Mouse (Mus musculus) hindbrain, postnatal 0 days (tissue): ENCODE results near the gene Coq8b. TPM values are rescaled to one million over a fixed set of nuclear protein-coding genes. Genes with fewer than 3 reads are reported as not detected.
A peak's percentile ranks its signal among the peaks of the same experiment; 100 is the strongest.

ENCODE experiments used
- ATAC-seq: fragments of 200-750 bp; cut with Nextera tagmentation; 2 replicates; pipeline ENCODE4 v1.8.0; 2017; ENCODE audit warnings: mild to moderate bottlenecking, moderate TSS enrichment, moderate library complexity
- DNase-seq: peaks from one replicate; pipeline ENCODE4 v3.0.0-alpha.2; 2015; ENCODE audit warnings: low spot score
- H3K27ac ChIP-seq: fragments of 300-500 bp; sonication (generic); 2 replicates; pipeline ENCODE4 v1.5.1; 2014; ENCODE audit warnings: mild to moderate bottlenecking
- H3K27me3 ChIP-seq: fragments of 300-500 bp; sonication (generic); 2 replicates; pipeline ENCODE4 v1.6.1; 2014; ENCODE audit warnings: low read length, mixed read lengths; ENCODE audit not compliant: insufficient read depth
- H3K36me3 ChIP-seq: fragments of 300-500 bp; sonication (generic); 2 replicates; pipeline ENCODE4 v1.6.1; 2014; ENCODE audit warnings: low read length, mixed read lengths; ENCODE audit not compliant: insufficient read depth
- H3K4me1 ChIP-seq: fragments of 300-500 bp; sonication (generic); 2 replicates; pipeline ENCODE4 v1.6.1; 2014; ENCODE audit warnings: antibody characterized with exemption, low read length, mixed read lengths; ENCODE audit not compliant: insufficient read depth
- H3K4me2 ChIP-seq: fragments of 300-500 bp; sonication (generic); 2 replicates; pipeline ENCODE4 v1.6.1; 2014; ENCODE audit warnings: low read depth, mild to moderate bottlenecking, low read length, moderate library complexity, mixed read lengths
- H3K4me3 ChIP-seq: fragments of 300-500 bp; sonication (generic); 2 replicates; pipeline ENCODE4 v1.5.1; 2014; ENCODE audit warnings: low read length
- H3K9ac ChIP-seq: fragments of 300-500 bp; sonication (generic); replicated peaks from 2 replicates; pipeline ENCODE4 v1.6.1; 2014; ENCODE audit warnings: mild to moderate bottlenecking, low read length, moderate library complexity, mixed read lengths
- H3K9me3 ChIP-seq: fragments of 300-500 bp; sonication (generic); 2 replicates; pipeline ENCODE4 v1.6.1; 2016; ENCODE audit warnings: low read length, mixed read lengths
- CTCF ChIP-seq: IDR thresholded peaks from 2 replicates; pipeline ENCODE4 v1.5.1; 2016; ENCODE audit warnings: antibody characterized with exemption, control low read depth, low read depth
- WGBS: fragments of 180-500 bp; shearing (Covaris S2); extraction: QIAGEN DNeasy Blood & Tissue Kit; methylation state at CpG from one replicate; pipeline ENCODE4 v1.1.7; 2014; 5-methylcytosine and 5-hydroxymethylcytosine counted together
- polyA plus RNA-seq: library from polyadenylated mRNA; unstranded; fragments of >200 nt; fragmentation: Nextera tagmentation; extraction: Ambion mirVana; gene quantifications from 2 replicates; pipeline ENCODE4 v1.2.1, GENCODE M21; 2015
- total RNA-seq: library from RNA; depleted of rRNA; stranded (reverse); fragments of >200 nt; gene quantifications from 2 replicates; pipeline ENCODE4 v1.2.3, GENCODE M21; 2014

The Coq8b gene
- total and polyA plus RNA-seq, 2 experiments from 2014 or later, result 16.7 to 26.5 TPM

DNA sequence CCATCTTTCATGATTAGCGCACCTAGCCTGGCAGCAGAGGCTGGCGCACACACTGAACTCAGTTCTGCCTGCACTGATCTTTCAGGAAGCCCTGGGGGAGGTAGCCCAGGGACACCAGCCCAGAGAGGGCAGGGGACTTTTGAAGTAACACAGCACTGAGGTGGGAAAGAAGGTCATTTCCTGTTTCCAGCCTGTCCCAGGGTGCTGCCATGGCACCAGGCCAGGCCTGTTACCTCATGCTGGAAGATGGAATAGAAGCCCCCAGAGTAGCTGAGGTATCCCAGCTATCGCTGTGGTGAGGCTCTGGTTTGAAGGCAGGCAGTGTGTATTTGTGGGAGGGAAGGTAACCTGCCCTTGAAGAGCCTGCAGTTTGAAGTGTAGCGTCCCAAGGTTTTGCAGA lies 42.1 kb downstream of the Coq8b start:
- 90% methylated on average over 4 of the region's 4 CpGs for WGBS
- H3K27ac ChIP-seq, result no peak overlapping the region
- no peaks in the 10 kb centered on the region for H3K9me3 ChIP-seq
- H3K9ac ChIP-seq, result no peak overlapping the region
- ATAC-seq (no peak), DNase-seq (no peak)
- peaks cover 78% of the 10 kb centered on the region for H3K36me3 ChIP-seq
- no peak for TF ChIP-seq CTCF
- no peaks in the 10 kb centered on the region for H3K4me1 ChIP-seq
- no peaks in the 10 kb centered on the region for H3K27me3 ChIP-seq
- H3K4me2 ChIP-seq, result no peak overlapping the region
- H3K4me3 ChIP-seq, result no peak overlapping the region

DNA sequence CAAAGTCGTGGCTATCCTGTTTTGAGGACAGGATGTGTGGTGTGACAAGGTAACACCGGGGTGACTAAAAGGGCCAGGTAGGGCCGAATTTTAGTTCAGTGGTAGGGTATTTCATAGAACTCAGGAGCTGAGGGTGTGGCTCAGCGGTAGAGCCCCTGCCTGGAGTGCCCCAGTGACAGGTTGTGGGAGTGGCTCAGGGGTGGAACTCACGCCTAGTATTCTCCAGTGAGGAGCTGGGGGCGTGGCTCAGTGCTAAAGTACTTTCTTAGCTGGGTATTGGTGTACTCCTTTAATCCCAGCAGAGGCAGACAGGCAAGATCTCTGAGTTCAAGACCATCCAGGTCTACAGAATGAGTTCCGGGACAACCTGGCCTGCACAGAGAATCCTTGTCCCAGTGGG lies 43.2 kb downstream of the Coq8b start:
- no peak for ATAC-seq
- DNase-seq, result no peak
- Histone ChIP-seq H3K4me3 (no peak overlapping the region), H3K4me1 (no peaks in the 10 kb centered on the region), H3K36me3 (peaks cover 75% of the 10 kb centered on the region), H3K4me2 (no peak overlapping the region), H3K27ac (no peak overlapping the region), H3K27me3 (no peaks in the 10 kb centered on the region), H3K9me3 (no peaks in the 10 kb centered on the region), H3K9ac (no peak overlapping the region)
- 61% methylated on average over 7 of the region's 7 CpGs for WGBS
- no peak for TF ChIP-seq CTCF

DNA sequence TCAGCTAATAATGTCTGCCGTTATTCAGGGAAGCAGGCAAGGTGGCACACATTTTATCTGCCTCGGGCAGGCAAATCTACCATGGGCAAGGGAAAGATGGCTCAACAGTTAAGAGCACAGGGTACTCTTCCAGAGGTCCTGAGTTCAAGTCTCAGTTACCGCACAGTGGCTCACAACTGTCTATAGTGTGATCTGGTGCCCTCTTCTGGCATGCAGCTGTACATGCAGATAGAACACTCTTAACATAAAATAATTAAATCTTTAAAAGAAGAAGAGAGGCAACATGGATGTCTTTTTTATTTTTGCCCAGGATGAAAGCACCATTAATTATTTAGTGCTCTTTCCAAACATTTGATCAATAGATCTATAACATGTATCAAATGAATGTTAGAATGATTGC lies 44.4 kb downstream of the Coq8b start:
- WGBS, result 91% methylated on average over 3 of the region's 3 CpGs
- H3K4me3 ChIP-seq, result no peak overlapping the region
- no peaks in the 10 kb centered on the region for H3K9me3 ChIP-seq
- H3K4me2 ChIP-seq, result no peak overlapping the region
- ATAC-seq (no peak), DNase-seq (peak; percentile 21)
- H3K27ac ChIP-seq, result no peak overlapping the region
- peaks cover 84% of the 10 kb centered on the region for H3K36me3 ChIP-seq
- peak; percentile 64 for TF ChIP-seq CTCF
- H3K9ac ChIP-seq, result no peak overlapping the region
- H3K27me3 ChIP-seq, result no peaks in the 10 kb centered on the region
- no peaks in the 10 kb centered on the region for H3K4me1 ChIP-seq

DNA sequence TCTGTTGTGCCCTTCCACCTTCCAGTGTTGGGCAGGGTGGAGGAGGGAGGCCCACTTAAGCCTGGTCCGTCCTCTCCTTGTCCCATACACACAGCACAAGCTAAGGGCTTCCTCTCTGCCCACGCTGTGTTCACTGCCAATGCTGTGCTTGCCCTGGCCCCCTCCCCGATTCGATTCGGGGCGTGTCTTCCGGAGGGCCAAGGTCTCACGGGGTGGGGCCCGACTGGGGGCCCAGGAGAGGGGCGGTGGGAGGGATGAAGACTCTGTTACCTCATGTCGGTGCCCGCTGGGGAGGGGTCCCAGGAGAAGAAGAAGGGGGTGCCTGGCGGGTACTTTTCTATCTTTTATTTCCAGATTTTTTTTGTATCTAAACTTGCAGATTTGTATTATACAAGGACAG lies 48.9 kb downstream of the Coq8b start:
- Histone ChIP-seq H3K36me3 (peaks cover 53% of the 10 kb centered on the region), H3K27ac (no peak overlapping the region), H3K27me3 (no peaks in the 10 kb centered on the region), H3K4me2 (no peak overlapping the region), H3K9ac (no peak overlapping the region), H3K4me1 (no peaks in the 10 kb centered on the region), H3K4me3 (no peak overlapping the region), H3K9me3 (no peaks in the 10 kb centered on the region)
- 73% methylated on average over 13 of the region's 13 CpGs for WGBS
- ATAC-seq (no peak), DNase-seq (no peak)
- no peak for TF ChIP-seq CTCF

DNA sequence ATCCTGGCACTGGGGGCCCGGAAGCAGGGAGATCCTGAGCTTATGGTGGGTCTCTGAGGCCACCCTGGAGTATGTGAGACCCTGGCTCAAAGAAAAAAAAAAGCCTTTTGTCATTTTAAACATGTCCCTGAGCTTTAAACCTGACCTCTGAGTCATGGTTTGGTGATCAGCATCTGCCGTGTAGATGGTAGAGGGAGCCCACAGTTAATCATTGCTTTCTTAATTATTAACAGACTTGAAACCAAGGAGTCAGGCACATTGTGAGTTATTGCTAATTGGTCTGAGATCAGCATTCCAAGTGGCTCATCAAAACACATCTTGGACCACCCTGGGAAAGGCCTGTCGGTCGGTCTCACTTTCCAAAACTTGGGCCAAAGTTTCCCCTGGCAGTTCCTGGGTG lies 49.4 kb downstream of the Coq8b start:
- ATAC-seq, result no peak
- Histone ChIP-seq H3K36me3 (peaks cover 47% of the 10 kb centered on the region), H3K27me3 (no peaks in the 10 kb centered on the region), H3K4me1 (no peaks in the 10 kb centered on the region), H3K9ac (no peak overlapping the region), H3K4me3 (no peak overlapping the region), H3K27ac (no peak overlapping the region), H3K4me2 (no peak overlapping the region), H3K9me3 (no peaks in the 10 kb centered on the region)
- TF ChIP-seq CTCF, result no peak
- DNase-seq, result no peak
- WGBS, result 61% methylated on average over 4 of the region's 4 CpGs

DNA sequence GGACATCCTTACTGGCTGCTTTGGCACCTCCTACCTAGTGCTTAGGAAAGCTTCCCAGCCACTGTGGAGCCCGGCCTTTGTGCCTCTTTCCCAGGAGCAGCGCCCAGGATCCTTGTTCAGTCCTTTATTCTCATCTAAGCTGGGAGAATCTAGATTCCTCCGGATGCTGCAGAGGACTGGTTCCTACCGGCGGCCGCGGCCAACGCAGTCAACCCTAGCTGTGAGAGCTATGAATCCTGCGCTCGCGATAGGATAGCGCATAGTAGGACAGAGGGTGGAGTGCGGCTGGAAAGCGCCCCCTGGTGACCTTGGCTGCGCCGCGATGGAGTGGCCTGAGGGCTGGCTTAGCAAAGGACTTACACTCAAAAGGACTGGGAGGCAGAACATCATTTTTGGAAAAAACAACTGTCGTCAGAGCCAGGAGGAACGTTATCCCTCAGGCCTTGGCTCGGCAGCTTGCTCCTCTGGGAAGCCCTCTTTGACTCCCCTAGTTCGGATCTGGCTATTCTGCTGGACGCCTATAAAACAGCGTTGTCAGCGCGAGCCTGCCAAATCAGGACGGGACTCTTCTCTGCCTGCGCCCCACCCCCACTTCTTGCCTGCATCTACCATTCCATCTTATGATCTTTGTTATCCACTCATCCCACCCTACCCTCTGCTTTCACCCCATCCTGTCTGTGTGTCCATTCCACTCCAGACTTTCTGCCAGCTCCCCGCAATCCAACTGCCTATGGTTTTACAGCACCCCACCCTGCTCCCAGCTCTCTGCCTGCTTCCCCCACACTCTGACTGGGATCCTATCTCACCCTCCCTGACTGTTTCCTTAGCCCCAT lies 52.3 kb downstream of the Coq8b start:
- no peaks in the 10 kb centered on the region for H3K9me3 ChIP-seq
- H3K27ac ChIP-seq, result peak overlapping the region; percentile 54; the same call in 1 of the 2 replicates
- H3K4me3 ChIP-seq, result peak overlapping the region; percentile 17
- under 1% methylated on average over 28 of the region's 28 CpGs for WGBS
- H3K27me3 ChIP-seq, result no peaks in the 10 kb centered on the region
- ATAC-seq (peak; percentile 81), DNase-seq (peak; percentile 53)
- H3K4me2 ChIP-seq, result peak overlapping the region; percentile 45
- H3K36me3 ChIP-seq, result peaks cover 19% of the 10 kb centered on the region
- no peaks in the 10 kb centered on the region for H3K4me1 ChIP-seq
- peak; percentile 50 for TF ChIP-seq CTCF
- H3K9ac ChIP-seq, result 0 out of 2 replicates have a peak overlapping the region, but pooled peaks have one; percentile 37

DNA sequence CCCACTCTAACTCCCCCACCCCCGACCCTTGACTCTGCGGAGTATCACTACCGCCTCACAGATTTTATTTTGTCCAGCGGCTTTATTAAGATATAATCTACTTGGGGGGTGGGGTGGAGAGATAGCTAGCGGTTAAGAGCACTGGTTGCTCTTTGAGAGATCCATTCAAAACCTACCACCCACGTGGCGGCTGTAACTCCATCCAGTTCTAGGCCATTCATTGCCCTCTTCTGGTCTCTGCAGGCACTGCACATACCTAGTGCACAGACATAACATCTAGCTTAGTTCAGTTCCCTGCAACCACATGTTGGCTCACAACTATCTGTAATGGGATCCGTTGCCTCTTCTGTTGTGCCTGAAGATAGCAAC lies 52.9 kb downstream of the Coq8b start:
- Histone ChIP-seq H3K4me3 (no peak overlapping the region), H3K27ac (0 out of 2 replicates have a peak overlapping the region, but pooled peaks have one; percentile 54), H3K9me3 (no peaks in the 10 kb centered on the region), H3K9ac (no peak overlapping the region), H3K4me1 (no peaks in the 10 kb centered on the region), H3K36me3 (peaks cover 16% of the 10 kb centered on the region), H3K4me2 (peak overlapping the region; percentile 45), H3K27me3 (no peaks in the 10 kb centered on the region)
- TF ChIP-seq CTCF, result peak; percentile 90
- WGBS, result 6% methylated on average over 8 of the region's 8 CpGs
- ATAC-seq (peak; percentile 84), DNase-seq (peak; percentile 82)
